Mouse (Mus musculus): Measurements from ENCODE around the gene Nol4l. TPM values are rescaled to one million over a fixed set of nuclear protein-coding genes. Genes with fewer than 3 reads are reported as not detected.

Gene Nol4l
- polyA plus RNA-seq, 1 experiment, result 10.6 TPM

DNA sequence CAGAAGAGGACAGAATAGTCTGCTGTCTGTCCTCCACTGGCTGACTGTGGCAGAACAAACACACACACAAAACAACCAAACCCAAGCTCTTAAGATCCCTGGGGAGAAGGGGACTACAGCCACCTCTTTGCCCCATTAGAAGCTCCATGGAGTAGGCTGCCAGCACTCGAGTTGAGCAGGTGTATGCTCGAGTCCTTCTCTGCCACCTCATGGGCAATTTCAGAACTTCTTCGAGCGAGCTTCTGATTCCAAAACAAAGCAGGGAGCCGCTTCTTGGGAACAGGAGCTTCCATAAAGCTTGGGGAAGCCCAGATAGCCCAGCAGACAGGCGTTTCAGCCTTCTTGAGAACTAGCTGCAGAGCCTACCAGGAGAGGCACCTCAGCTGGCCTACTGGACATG, 117.2 kb downstream of the Nol4l start:
- Histone ChIP-seq H3K9me3 (no peaks in the 10 kb centered on the region), H3K4me1 (peaks cover 68% of the 10 kb centered on the region), H3K27me3 (replicated peaks) (no peaks in the 10 kb centered on the region), H3K4me3 (replicated peaks) (no peak overlapping the region), H3K36me3 (replicated peaks; ENCODE audit: low read length) (peaks cover 99% of the 10 kb centered on the region)
- no peak for TF ChIP-seq GATA1 (IDR thresholded peaks at IDR 0.05; ENCODE audit: borderline replicate concordance, low read length)
- no peak for TF ChIP-seq FLI1 (IDR thresholded peaks at IDR 0.05; ENCODE audit: low read length)

DNA sequence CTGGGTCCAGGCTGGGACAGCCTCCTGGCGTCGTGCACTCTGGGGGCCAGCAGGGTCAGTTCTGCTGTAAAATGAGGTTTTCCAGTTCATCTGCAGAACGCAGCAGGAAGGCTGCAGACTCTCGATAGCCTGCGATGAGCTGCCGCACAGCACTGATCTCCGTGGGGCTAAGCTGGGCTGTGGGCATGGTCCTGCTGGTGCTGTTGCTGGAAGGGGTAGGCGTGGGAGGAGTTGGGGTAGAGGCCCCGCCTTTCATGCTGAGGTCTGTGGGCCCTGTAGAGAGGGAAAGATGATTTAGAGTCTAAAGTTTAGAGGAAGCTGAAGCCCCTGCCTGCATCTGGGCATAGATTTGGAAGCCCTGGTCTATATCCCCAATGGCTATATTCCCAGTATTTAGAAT, 118.2 kb downstream of the Nol4l start:
- peaks cover 99% of the 10 kb centered on the region for H3K36me3 ChIP-seq (replicated peaks; ENCODE audit: low read length)
- H3K27me3 ChIP-seq (replicated peaks), result no peaks in the 10 kb centered on the region
- H3K4me3 ChIP-seq (replicated peaks), result no peak overlapping the region
- TF ChIP-seq FLI1 (IDR thresholded peaks at IDR 0.05; ENCODE audit: low read length), result no peak
- no peak for TF ChIP-seq GATA1 (IDR thresholded peaks at IDR 0.05; ENCODE audit: borderline replicate concordance, low read length)
- H3K9me3 ChIP-seq, result no peaks in the 10 kb centered on the region
- H3K4me1 ChIP-seq, result peaks cover 58% of the 10 kb centered on the region

DNA sequence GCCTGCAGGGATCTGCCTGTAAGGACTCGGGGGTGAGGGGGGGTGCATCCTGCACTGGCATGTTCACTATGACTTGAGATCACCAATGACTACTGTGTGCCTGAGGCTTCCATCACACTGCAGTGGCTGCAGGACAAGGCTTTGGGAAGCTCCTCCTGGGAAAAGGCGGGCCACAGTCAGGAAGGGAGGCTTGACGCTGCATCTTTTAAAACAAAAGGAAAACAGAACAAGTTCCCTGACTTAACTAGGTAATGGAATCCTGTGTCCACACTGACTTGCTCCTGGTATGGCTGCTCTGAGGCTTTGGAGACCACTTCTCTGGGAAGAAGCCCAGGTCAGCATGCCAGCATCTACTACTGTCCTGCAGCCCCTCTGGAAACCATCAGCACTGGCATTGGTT, 120.8 kb downstream of the Nol4l start:
- H3K27me3 ChIP-seq (replicated peaks), result no peaks in the 10 kb centered on the region
- TF ChIP-seq GATA1 (IDR thresholded peaks at IDR 0.05; ENCODE audit: borderline replicate concordance, low read length) (no peak), FLI1 (IDR thresholded peaks at IDR 0.05; ENCODE audit: low read length) (no peak)
- H3K9me3 ChIP-seq, result no peaks in the 10 kb centered on the region
- H3K36me3 ChIP-seq (replicated peaks; ENCODE audit: low read length), result peaks cover 97% of the 10 kb centered on the region
- peaks cover 44% of the 10 kb centered on the region for H3K4me1 ChIP-seq
- no peak overlapping the region for H3K4me3 ChIP-seq (replicated peaks)

DNA sequence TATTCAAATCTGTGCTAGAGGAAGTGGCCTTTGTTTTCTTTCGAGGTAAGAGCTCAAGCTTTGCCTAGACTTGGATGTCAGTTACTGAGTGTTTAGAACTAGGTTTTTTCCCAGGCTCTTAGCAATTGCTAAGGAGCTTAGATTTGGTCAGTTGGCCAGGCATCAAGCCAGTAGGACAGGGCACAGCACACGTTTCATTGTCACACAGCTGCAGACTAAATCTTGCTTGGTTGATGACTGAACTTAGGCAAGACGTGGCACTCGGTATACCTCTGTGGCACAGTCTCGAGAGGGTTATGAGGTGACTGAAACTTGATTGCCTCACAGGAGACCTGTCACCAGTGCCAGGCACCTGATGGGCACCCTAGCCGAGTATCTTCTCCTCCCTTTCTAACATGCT, 122.9 kb downstream of the Nol4l start:
- Histone ChIP-seq H3K27me3 (replicated peaks) (no peaks in the 10 kb centered on the region), H3K36me3 (replicated peaks; ENCODE audit: low read length) (peaks cover 89% of the 10 kb centered on the region), H3K9me3 (no peaks in the 10 kb centered on the region), H3K4me1 (peaks cover 35% of the 10 kb centered on the region), H3K4me3 (replicated peaks) (no peak overlapping the region)
- no peak for TF ChIP-seq FLI1 (IDR thresholded peaks at IDR 0.05; ENCODE audit: low read length)
- no peak for TF ChIP-seq GATA1 (IDR thresholded peaks at IDR 0.05; ENCODE audit: borderline replicate concordance, low read length)

DNA sequence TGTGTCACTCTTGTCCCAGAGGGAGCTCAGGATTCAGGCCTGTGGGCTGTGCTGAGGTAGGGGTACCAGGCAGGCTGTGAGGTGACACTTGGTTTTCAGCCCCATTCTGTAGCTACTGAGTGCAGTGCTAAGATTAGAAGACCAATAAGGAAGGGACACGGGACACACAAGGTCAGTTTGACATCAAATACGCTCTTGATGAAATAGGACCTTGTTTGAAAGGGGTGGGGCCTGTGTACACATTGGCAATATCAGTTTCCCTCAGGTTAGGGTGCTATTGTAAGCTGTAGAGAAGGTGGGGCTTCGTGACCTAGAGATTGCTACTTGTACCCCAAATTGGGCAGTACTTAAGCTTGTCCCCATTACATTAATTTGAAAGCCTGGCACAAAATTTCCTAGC, 124.9 kb downstream of the Nol4l start:
- peaks cover 24% of the 10 kb centered on the region for H3K4me1 ChIP-seq
- no peaks in the 10 kb centered on the region for H3K27me3 ChIP-seq (replicated peaks)
- H3K36me3 ChIP-seq (replicated peaks; ENCODE audit: low read length), result peaks cover 89% of the 10 kb centered on the region
- no peak overlapping the region for H3K4me3 ChIP-seq (replicated peaks)
- no peaks in the 10 kb centered on the region for H3K9me3 ChIP-seq
- TF ChIP-seq GATA1 (IDR thresholded peaks at IDR 0.05; ENCODE audit: borderline replicate concordance, low read length), result no peak
- no peak for TF ChIP-seq FLI1 (IDR thresholded peaks at IDR 0.05; ENCODE audit: low read length)

DNA sequence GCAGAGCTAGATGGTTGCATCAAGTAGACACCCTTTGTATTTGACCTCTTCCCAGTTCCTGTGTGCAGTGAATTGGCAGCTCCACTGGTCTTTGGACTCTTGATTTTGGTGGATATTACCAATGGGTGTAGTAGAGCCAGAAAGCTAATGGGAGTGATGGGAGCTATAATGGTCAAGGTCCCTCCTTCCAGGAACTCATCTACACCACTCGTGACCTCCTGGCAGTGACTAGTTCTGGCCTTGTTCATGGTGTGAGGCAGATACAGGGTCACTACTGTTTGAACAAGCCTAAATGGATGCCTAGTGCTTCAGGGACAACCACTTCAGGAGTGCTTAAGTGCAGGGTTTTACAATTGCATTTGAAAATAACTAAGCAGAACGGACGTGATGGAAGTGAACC, 125.7 kb downstream of the Nol4l start:
- TF ChIP-seq GATA1 (IDR thresholded peaks at IDR 0.05; ENCODE audit: borderline replicate concordance, low read length), result no peak
- no peak for TF ChIP-seq FLI1 (IDR thresholded peaks at IDR 0.05; ENCODE audit: low read length)
- Histone ChIP-seq H3K4me1 (peaks cover 17% of the 10 kb centered on the region), H3K27me3 (replicated peaks) (no peaks in the 10 kb centered on the region), H3K36me3 (replicated peaks; ENCODE audit: low read length) (peaks cover 89% of the 10 kb centered on the region), H3K4me3 (replicated peaks) (no peak overlapping the region), H3K9me3 (no peaks in the 10 kb centered on the region)

DNA sequence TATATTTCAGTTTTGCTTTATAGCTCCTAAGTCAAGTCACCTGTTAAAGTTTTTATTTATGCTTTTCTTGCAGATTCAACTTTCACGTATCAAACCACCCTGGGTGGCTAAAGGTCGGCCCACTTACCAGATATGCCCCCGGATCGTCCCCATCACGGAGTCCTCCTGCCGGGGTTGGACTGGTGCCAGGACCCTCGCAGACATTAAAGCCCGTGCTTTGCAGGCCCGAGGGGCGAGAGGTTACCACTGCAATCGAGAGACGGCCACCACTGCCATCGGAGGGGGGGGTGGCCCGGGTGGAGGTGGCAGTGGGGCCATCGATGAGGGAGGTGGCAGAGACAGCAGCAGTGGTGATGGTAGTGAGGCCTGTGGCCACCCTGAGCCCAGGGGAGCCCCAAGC, 130.6 kb downstream of the Nol4l start:
- Histone ChIP-seq H3K4me3 (replicated peaks) (no peak overlapping the region), H3K4me1 (peaks cover 8% of the 10 kb centered on the region)

DNA sequence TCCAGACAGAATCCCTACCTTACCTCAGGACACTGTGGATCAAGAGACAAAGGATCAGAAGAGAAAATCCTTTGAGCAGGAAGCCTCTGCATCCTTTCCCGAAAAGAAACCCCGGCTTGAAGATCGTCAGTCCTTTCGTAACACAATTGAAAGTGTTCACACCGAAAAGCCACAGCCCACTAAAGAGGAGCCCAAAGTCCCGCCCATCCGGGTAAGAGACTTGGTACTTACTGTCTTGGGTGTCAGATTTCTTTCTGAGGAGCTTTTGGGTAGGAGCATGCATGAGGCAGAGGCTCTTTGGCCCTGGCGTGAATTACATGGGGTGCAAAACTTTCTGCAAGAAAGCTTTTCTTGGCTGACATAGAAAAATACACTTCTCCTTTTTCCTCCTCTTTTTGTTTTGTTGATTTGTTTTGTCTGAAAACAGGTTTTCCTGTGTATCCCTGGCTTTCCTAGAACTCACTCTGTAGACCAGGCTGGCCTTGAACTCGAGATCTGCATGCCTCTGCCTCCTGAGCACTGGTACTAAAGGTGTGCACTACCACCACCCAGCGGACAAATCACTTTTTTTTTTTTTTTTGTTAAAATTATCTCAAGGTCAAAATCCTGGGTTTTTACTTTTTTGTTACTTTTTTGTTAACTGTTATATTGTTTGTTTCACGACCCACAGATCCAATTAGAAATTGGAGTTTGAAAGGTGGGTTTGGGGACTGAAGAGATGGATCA, 131.8 kb downstream of the Nol4l start:
- Histone ChIP-seq H3K27me3 (replicated peaks) (no peaks in the 10 kb centered on the region), H3K36me3 (replicated peaks; ENCODE audit: low read length) (peaks cover 97% of the 10 kb centered on the region), H3K4me3 (replicated peaks) (no peak overlapping the region), H3K9me3 (peaks cover 10% of the 10 kb centered on the region; the same call in 1 of the 2 replicates), H3K4me1 (peaks cover 4% of the 10 kb centered on the region)
- TF ChIP-seq FLI1 (IDR thresholded peaks at IDR 0.05; ENCODE audit: low read length), result no peak
- no peak for TF ChIP-seq GATA1 (IDR thresholded peaks at IDR 0.05; ENCODE audit: borderline replicate concordance, low read length)

More for the DNA sequence above, 130.6 kb downstream of the Nol4l start:
- Histone ChIP-seq H3K27me3 (replicated peaks) (no peaks in the 10 kb centered on the region), H3K9me3 (peaks cover 4% of the 10 kb centered on the region; the same call in 1 of the 2 replicates), H3K36me3 (replicated peaks; ENCODE audit: low read length) (peaks cover 91% of the 10 kb centered on the region)
- no peak for TF ChIP-seq GATA1 (IDR thresholded peaks at IDR 0.05; ENCODE audit: borderline replicate concordance, low read length)

DNA sequence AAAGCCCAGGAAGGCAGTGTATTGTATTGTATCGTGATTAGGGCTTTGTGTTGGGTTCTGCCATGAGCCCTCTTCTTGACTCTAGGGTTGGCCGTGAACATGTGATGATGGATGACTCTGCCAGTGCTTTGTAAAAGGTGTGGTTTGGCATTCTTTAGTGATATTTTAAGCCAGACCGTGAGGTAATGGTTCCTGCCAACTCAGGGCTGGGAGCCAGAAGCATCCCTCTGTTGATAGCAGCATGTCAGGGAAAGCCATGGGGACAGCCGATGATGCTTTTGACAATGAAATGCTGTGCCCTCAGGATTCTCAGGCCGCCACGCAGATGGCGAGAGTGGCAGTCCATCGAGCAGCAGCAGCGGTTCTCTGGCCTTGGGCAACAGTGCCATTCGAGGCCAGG, 136.7 kb downstream of the Nol4l start:
- Histone ChIP-seq H3K9me3 (peaks cover 10% of the 10 kb centered on the region; the same call in 1 of the 2 replicates), H3K4me3 (replicated peaks) (no peak overlapping the region), H3K27me3 (replicated peaks) (no peaks in the 10 kb centered on the region), H3K4me1 (peaks cover 6% of the 10 kb centered on the region; the same call in 1 of the 2 replicates), H3K36me3 (replicated peaks; ENCODE audit: low read length) (peaks cover 93% of the 10 kb centered on the region)
- no peak for TF ChIP-seq GATA1 (IDR thresholded peaks at IDR 0.05; ENCODE audit: borderline replicate concordance, low read length)
- TF ChIP-seq FLI1 (IDR thresholded peaks at IDR 0.05; ENCODE audit: low read length), result no peak

DNA sequence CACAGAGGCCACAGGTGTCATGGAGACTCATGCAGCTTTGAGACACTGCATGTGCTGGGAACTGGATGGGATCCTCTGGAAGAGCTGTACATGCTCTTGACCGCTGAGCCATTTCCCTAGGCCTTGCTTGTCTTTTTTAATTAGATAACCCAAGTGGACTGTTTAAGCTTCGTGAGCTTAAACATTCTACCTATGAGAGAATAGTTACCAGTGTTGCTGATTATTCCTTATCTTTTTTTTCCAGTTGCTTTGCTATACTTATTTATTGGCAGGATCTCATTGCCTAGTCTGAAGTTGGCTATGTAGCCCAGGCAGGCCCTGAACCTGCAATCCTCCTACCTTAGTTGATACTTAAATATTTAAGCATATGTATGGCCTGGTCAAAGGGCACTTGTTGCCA, 139.9 kb downstream of the Nol4l start:
- Histone ChIP-seq H3K36me3 (replicated peaks; ENCODE audit: low read length) (peaks cover 83% of the 10 kb centered on the region), H3K9me3 (peaks cover 10% of the 10 kb centered on the region; the same call in 1 of the 2 replicates), H3K4me1 (peaks cover 6% of the 10 kb centered on the region; the same call in 1 of the 2 replicates), H3K4me3 (replicated peaks) (no peak overlapping the region), H3K27me3 (replicated peaks) (no peaks in the 10 kb centered on the region)
- TF ChIP-seq FLI1 (IDR thresholded peaks at IDR 0.05; ENCODE audit: low read length) (no peak), GATA1 (IDR thresholded peaks at IDR 0.05; ENCODE audit: borderline replicate concordance, low read length) (no peak)

Data from megakaryocyte, embryonic 14.5 days (primary cell).